Mouse (Mus musculus): Measurements from ENCODE around the gene Sec16a.

DNA sequence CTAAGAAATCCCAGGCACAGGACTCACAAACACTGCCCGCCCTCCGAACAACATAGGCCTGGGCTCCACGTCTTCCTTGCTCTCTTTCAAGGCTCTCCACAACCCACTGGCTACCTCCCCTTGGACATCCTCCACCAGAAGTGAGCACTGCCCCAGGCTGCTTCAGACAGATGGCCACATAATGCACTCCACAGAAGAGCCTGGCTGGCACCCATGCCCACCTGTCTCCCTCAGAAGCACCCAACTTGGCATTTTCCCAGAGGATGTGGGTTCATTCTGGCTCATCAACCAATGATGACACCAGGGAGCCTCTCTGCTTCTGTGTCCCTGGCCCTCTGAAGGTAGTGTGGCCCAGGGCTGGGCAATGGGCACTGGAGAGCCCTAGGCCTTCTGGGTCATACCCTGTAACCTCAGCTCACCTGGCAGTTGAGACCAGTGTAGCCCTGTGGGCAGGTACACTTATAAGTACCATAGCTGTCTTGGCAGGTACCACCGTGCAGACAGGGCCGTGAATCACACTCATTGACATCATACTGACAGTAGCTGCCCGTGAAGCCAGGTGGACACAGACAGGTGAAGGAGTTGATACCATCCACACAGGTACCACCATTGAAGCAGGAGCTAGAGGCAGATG, 26.8 kb upstream of the Sec16a start:
- no peak for TF ChIP-seq CTCF (conservative IDR thresholded peaks at IDR 0.05; ENCODE audit: low read length)
- TF ChIP-seq POU5F1 (IDR thresholded peaks at IDR 0.05; ENCODE audit: borderline replicate concordance, low read length): no peak
- no peak for TF ChIP-seq NANOG (IDR thresholded peaks at IDR 0.05; ENCODE audit: borderline replicate concordance, low read length)

Measured in E14TG2a.4 (cell line).